Mouse (Mus musculus) MEL (cell line): ENCODE data around the gene Tapbp. TPM values are rescaled to one million over a fixed set of nuclear protein-coding genes. Genes with fewer than 3 reads are reported as not detected.
A peak's percentile ranks its signal among the peaks of the same experiment; 100 is the strongest.

Experiments
- DNase-seq: peaks from one replicate; pipeline ENCODE4 v3.0.0; 2011; ENCODE audit warnings: low read depth, low spot score
- H3K27ac ChIP-seq: 2 replicates; pipeline ENCODE4 v1.5.1; 2012; ENCODE audit warnings: low read depth, mild to moderate bottlenecking, control low read depth, low read length, moderate library complexity; ENCODE audit not compliant: control insufficient read depth
- H3K27me3 ChIP-seq, 2 experiments: fragments of 150-350 bp in 1 of 2; sonication (generic) in 1 of 2; 2 replicates each; pipeline ENCODE4 v1.6.1; 2012; ENCODE audit warnings: low read length in 2 of 2, mild to moderate bottlenecking in 2 of 2, improper control_type of control experiment in 1 of 2, moderate library complexity in 1 of 2; ENCODE audit not compliant: insufficient read depth in 2 of 2, control insufficient read depth in 1 of 2
- H3K36me3 ChIP-seq, 2 experiments: 2 replicates each; pipeline ENCODE4 v1.6.1; 2012 to 2014; ENCODE audit warnings: low read length in 2 of 2, improper control_type of control experiment in 1 of 2, inconsistent platforms in 1 of 2, mild to moderate bottlenecking in 1 of 2; ENCODE audit not compliant: insufficient read depth in 2 of 2, control insufficient read depth in 1 of 2
- H3K4me1 ChIP-seq, 2 experiments: fragments of 150-350 bp in 1 of 2; sonication (generic) in 1 of 2; 2 replicates each; pipeline ENCODE4 v1.6.1; 2012; ENCODE audit warnings: low read length in 2 of 2, improper control_type of control experiment in 1 of 2, mild to moderate bottlenecking in 1 of 2; ENCODE audit not compliant: insufficient read depth in 2 of 2, control insufficient read depth in 1 of 2
- H3K4me3 ChIP-seq, 2 experiments: fragments of 150-350 bp in 1 of 2; sonication (generic) in 1 of 2; 2 replicates each; pipeline ENCODE4 v1.5.1; 2012; ENCODE audit warnings: low read depth in 2 of 2, low read length in 2 of 2, mild to moderate bottlenecking in 2 of 2, moderate library complexity in 2 of 2, control low read depth in 1 of 2, improper control_type of control experiment in 1 of 2; ENCODE audit not compliant: control insufficient read depth in 1 of 2, insufficient read depth in 1 of 2
- H3K79me2 ChIP-seq: 2 replicates; pipeline ENCODE4 v1.6.1; 2012; ENCODE audit warnings: mild to moderate bottlenecking, low read length, moderate library complexity; ENCODE audit not compliant: control insufficient read depth, poor library complexity, insufficient read depth
- H3K9ac ChIP-seq: 2 replicates; pipeline ENCODE4 v1.6.1; 2012; ENCODE audit warnings: low read depth, mild to moderate bottlenecking, control low read depth, low read length, moderate library complexity; ENCODE audit not compliant: control insufficient read depth, poor library complexity, severe bottlenecking
- H3K9me3 ChIP-seq: fragments of 150-350 bp; sonication (generic); replicated peaks from 2 replicates; pipeline ENCODE4 v1.6.1; 2012; ENCODE audit warnings: mild to moderate bottlenecking, low read length, improper control_type of control experiment, moderate library complexity; ENCODE audit not compliant: insufficient read depth
- BHLHE40 ChIP-seq: IDR thresholded peaks from 2 replicates; pipeline ENCODE4 v1.6.1; 2012; ENCODE audit warnings: low read depth, mild to moderate bottlenecking, inconsistent platforms, low read length, improper control_type of control experiment, borderline replicate concordance
- CHD1 ChIP-seq: IDR thresholded peaks from 2 replicates; pipeline ENCODE4 v1.6.1; 2012; ENCODE audit warnings: low read depth, mild to moderate bottlenecking, inconsistent platforms, low read length, improper control_type of control experiment
- GABPA ChIP-seq: IDR thresholded peaks from 2 replicates; pipeline ENCODE4 v1.6.1; 2012; ENCODE audit warnings: low read depth, mild to moderate bottlenecking, inconsistent platforms, low read length, improper control_type of control experiment, moderate library complexity
- GATA1 ChIP-seq: IDR thresholded peaks from 2 replicates; pipeline ENCODE4 v1.6.1; 2011; ENCODE audit warnings: low read depth, low read length, improper control_type of control experiment
- MAX ChIP-seq: IDR thresholded peaks from 2 replicates; pipeline ENCODE4 v1.6.1; 2011; ENCODE audit warnings: low read length, improper control_type of control experiment
- MXI1 ChIP-seq: IDR thresholded peaks from 2 replicates; pipeline ENCODE4 v1.6.1; 2011; ENCODE audit warnings: mild to moderate bottlenecking, low read depth, low read length, improper control_type of control experiment
- MYB ChIP-seq: IDR thresholded peaks from 2 replicates; pipeline ENCODE4 v1.6.1; 2011; ENCODE audit warnings: mild to moderate bottlenecking, low read depth, low read length, improper control_type of control experiment
- MYC ChIP-seq: IDR thresholded peaks from 2 replicates; pipeline ENCODE4 v1.6.1; 2011; ENCODE audit warnings: low read depth, mild to moderate bottlenecking, low read length, improper control_type of control experiment, moderate library complexity
- POLR2AphosphoS2 ChIP-seq: IDR thresholded peaks from 2 replicates; pipeline ENCODE4 v1.6.1; 2011; ENCODE audit warnings: low read length, improper control_type of control experiment
- POLR2AphosphoS5 ChIP-seq: IDR thresholded peaks from 2 replicates; pipeline ENCODE4 v1.6.1; 2012; ENCODE audit warnings: low read depth, borderline replicate concordance, mild to moderate bottlenecking, inconsistent platforms, low read length, moderate library complexity, mixed read lengths
- SIN3A ChIP-seq: IDR thresholded peaks from 2 replicates; pipeline ENCODE4 v1.6.1; 2012; ENCODE audit warnings: low read length, improper control_type of control experiment, inconsistent platforms
- TCF12 ChIP-seq: IDR thresholded peaks from 2 replicates; pipeline ENCODE4 v1.6.1; 2014; ENCODE audit warnings: low read depth, mild to moderate bottlenecking, inconsistent platforms, low read length, improper control_type of control experiment, moderate library complexity
- USF2 ChIP-seq, 2 experiments: IDR thresholded peaks; 2 replicates each; pipeline ENCODE4 v1.6.1; 2011 to 2012; ENCODE audit warnings: improper control_type of control experiment in 2 of 2, low read length in 2 of 2, borderline replicate concordance in 1 of 2, inconsistent platforms in 1 of 2, low read depth in 1 of 2, mild to moderate bottlenecking in 1 of 2; ENCODE audit not compliant: insufficient read depth in 1 of 2
- ZC3H11A ChIP-seq: IDR thresholded peaks from 2 replicates; pipeline ENCODE4 v1.6.1; 2012; ENCODE audit warnings: low read depth, mild to moderate bottlenecking, inconsistent platforms, low read length, improper control_type of control experiment
- polyA plus RNA-seq, 2 experiments: library from polyadenylated mRNA; stranded (reverse) in 1 of 2; unstranded in 1 of 2; fragments of >175 nt in 1 of 2; fragments of >200 nt in 1 of 2; gene quantifications; 2 replicates each; pipeline versions ENCODE4 v1.2.1 to v1.2.4; 2012; ENCODE audit warnings: low replicate concordance in 2 of 2, low read depth in 1 of 2; ENCODE audit not compliant: insufficient read length in 2 of 2, insufficient read depth in 1 of 2, missing spikeins in 1 of 2
- total RNA-seq: library from RNA; depleted of rRNA; stranded (reverse); fragments of 300-350 nt; gene quantifications from 2 replicates; pipeline ENCODE4 v1.2.3, GENCODE M21; 2012

The Tapbp gene
- total and polyA plus RNA-seq, 3 experiments: 24.3 to 33.3 TPM; not detected in 1

DNA sequence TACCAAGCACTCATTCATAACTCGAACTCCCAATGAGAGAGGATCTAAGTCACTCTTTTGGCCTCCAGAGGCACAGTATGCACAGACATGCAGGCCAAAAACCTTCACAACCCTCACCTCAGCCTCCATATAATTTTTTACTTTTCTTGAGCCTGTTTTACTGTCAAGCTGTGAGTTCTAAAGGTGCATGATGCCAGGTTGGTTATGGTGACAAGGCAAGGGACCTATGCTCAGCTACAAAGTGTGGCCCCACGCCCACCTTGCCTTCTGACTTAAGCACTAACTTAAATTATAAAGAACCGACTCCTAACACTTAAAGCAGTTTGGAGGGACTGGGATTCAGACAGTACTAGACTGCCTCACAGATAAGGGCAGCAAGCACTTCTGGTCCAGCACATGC lies 37.6 kb downstream of the Tapbp start:
- DNase-seq: no peak
- H3K4me3 ChIP-seq: peak overlapping the region; percentile 82 to 87
- TF ChIP-seq CHD1 (peak; percentile 73; the same call in 1 of the 2 replicates), MYB (no peak)
- H3K36me3 ChIP-seq: peaks cover 10 to 18% of the 10 kb centered on the region in 2 experiments
- H3K9ac ChIP-seq: peak overlapping the region; percentile 99
- H3K27me3 ChIP-seq: no peaks in the 10 kb centered on the region
- peaks cover 0 to 13% of the 10 kb centered on the region in 2 experiments; a peak in 2 of 4 replicates for H3K4me1 ChIP-seq
- H3K79me2 ChIP-seq: peaks cover 40% of the 10 kb centered on the region
- H3K27ac ChIP-seq: peak overlapping the region; percentile 95
- no peaks in the 10 kb centered on the region for H3K9me3 ChIP-seq

DNA sequence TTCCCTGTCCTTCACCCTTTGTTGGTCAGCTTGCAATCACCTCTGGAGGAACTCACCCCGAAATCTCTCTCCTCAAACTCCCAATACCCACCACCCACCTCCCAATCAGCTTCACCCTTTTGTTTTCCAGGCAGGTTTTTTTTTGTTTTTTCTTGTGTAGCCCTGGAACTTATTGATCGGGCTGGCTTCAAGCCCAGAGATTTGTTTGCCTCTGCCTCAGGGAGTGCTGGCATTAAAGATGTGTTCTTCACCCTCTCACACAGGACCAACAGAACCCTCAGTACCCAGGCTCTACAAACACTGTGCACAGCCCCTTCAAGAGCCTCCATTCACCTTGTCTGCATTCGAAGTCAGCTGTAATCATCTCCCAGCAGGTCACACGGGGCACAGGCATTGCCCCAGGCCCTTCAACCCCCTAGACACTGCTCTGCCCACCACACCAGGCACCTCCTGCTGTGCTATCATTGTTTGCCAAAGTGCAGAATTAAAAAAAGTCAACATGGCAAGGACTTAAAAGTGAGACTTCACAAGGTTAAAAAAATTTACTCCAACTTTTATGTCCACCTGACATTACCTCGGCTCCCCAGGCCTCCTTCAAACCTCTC lies 38.4 kb downstream of the Tapbp start:
- TF ChIP-seq USF2 (IDR thresholded peaks at IDR 0.05; ENCODE audit: borderline replicate concordance in 1 of 2, insufficient read depth in 1 of 2, low read depth in 1 of 2, low read length in 2 of 2) (no peak), ZC3H11A (no peak), GABPA (no peak), POLR2AphosphoS2 (no peak), GATA1 (no peak), MAX (no peak), BHLHE40 (no peak)
- TF ChIP-seq, all 39 proteins: peak for 0
- DNase-seq: no peak
- H3K9me3 ChIP-seq: no peaks in the 10 kb centered on the region
- peak overlapping the region; percentile 99 for H3K9ac ChIP-seq
- H3K36me3 ChIP-seq: peaks cover 10 to 18% of the 10 kb centered on the region in 2 experiments
- H3K27ac ChIP-seq: peak overlapping the region; percentile 85
- H3K79me2 ChIP-seq: peaks cover 40% of the 10 kb centered on the region
- H3K4me3 ChIP-seq: peak overlapping the region; percentile 82 to 87
- no peaks in the 10 kb centered on the region for H3K27me3 ChIP-seq
- peaks cover 0 to 13% of the 10 kb centered on the region in 2 experiments; a peak in 2 of 4 replicates for H3K4me1 ChIP-seq

DNA sequence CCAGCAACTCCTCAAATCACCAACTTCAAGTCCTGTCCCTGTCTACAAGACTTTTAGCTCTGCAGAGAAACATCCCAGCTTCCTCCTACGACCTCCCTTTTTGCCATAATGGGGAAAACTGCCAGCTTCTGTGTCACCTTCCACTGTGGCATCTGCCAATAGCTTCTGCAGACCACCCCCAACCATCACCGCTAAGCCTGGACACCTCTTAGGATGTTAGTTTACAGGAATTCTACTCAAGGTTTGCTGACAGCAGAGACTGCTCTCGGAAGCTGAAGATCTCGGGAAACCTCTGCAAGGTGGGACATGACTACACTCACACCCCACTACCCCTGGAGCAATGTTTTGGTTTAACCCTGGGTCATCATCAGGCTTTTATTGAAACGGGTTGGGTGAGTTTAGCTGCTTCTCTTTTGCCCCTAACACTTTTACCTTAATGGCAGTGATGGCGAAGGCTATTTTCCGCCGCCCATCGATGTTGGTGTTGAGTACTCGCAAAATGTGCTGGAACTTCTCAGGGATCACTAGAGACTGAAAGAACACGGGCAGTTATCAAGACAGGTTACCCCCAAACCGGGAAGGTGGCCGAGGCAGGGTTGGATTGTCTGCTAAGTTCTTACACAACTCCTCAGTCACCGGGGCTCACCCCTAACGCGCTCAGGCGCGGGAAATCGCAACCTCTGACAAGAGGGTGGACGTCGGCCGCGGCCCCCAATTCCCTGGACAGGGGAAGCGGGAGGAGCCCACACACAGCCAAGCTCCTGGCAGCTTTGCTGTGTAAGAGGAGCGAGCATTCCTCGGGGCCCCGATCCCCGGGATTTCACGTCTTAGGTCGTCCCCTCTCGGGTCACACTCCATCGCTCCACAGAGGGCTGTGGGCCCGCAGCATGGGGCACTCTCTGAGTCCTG lies 39.2 kb downstream of the Tapbp start:
- Histone ChIP-seq H3K4me3 (peak overlapping the region; percentile 82 to 87), H3K79me2 (peaks cover 40% of the 10 kb centered on the region), H3K9me3 (no peaks in the 10 kb centered on the region), H3K9ac (peak overlapping the region; percentile 99), H3K27ac (peak overlapping the region; percentile 85), H3K36me3 (peaks cover 10 to 18% of the 10 kb centered on the region in 2 experiments), H3K27me3 (no peaks in the 10 kb centered on the region), H3K4me1 (peaks cover 0 to 13% of the 10 kb centered on the region in 2 experiments; a peak in 2 of 4 replicates)
- TF ChIP-seq MYC: no peak
- TF ChIP-seq POLR2AphosphoS5: 0 out of 2 replicates have a peak, but pooled peaks have one; percentile 27
- peak; percentile 88; the same call in 1 of the 2 replicates for TF ChIP-seq CHD1
- TF ChIP-seq MYB: no peak
- 0 out of 2 replicates have a peak, but pooled peaks have one; percentile 48 for TF ChIP-seq POLR2AphosphoS2
- no peak for TF ChIP-seq GABPA
- no peak for TF ChIP-seq MAX
- TF ChIP-seq MXI1: peak; percentile 29; the same call in 1 of the 2 replicates
- TF ChIP-seq SIN3A: peak; percentile 26; the same call in 1 of the 2 replicates
- TF ChIP-seq TCF12: no peak
- DNase-seq: no peak
